Mouse (Mus musculus) embryonic fibroblast, embryonic 13.5 days (primary cell): ENCODE measurements around the gene Tsr2. TPM values are rescaled to one million over a fixed set of nuclear protein-coding genes. Genes with fewer than 3 reads are reported as not detected.

Source experiments
- H3K27ac ChIP-seq: 2 replicates; pipeline ENCODE4 v1.5.1; 2012; ENCODE audit warnings: low read length, control low read depth, inconsistent platforms; ENCODE audit not compliant: insufficient read depth
- H3K4me1 ChIP-seq: 2 replicates; pipeline ENCODE4 v1.6.1; 2011; ENCODE audit warnings: low read length; ENCODE audit not compliant: control insufficient read depth, insufficient read depth
- H3K4me3 ChIP-seq: 2 replicates; pipeline ENCODE4 v1.5.1; 2011; ENCODE audit warnings: mild to moderate bottlenecking, control low read depth, low read length; ENCODE audit not compliant: insufficient read depth
- CTCF ChIP-seq: IDR thresholded peaks from 2 replicates; pipeline ENCODE4 v1.5.1; 2011; ENCODE audit warnings: mild to moderate bottlenecking, control low read depth, low read length, moderate library complexity, borderline replicate concordance; ENCODE audit not compliant: insufficient read depth
- POLR2A ChIP-seq: IDR thresholded peaks from 2 replicates; pipeline ENCODE4 v1.6.1; 2011; ENCODE audit warnings: low read depth, mild to moderate bottlenecking, control low read depth, low read length, moderate library complexity
- polyA plus RNA-seq: library from polyadenylated mRNA; stranded (reverse); fragments of >200 nt; gene quantifications from 2 replicates; pipeline ENCODE4 v1.2.4, GENCODE M21; 2011; ENCODE audit warnings: low read depth; ENCODE audit not compliant: missing spikeins, insufficient read length

Gene Tsr2
- polyA plus RNA-seq, 1 experiment, result 29.9 TPM

GRCm38 (mm10) chrX:151049661-151050215 is 46.6 kb downstream of the Tsr2 start:
- TF ChIP-seq CTCF, result no peak
- TF ChIP-seq POLR2A, result no peak
- H3K4me3 ChIP-seq, result no peak overlapping the region
- H3K27ac ChIP-seq, result no peak overlapping the region

DNA sequence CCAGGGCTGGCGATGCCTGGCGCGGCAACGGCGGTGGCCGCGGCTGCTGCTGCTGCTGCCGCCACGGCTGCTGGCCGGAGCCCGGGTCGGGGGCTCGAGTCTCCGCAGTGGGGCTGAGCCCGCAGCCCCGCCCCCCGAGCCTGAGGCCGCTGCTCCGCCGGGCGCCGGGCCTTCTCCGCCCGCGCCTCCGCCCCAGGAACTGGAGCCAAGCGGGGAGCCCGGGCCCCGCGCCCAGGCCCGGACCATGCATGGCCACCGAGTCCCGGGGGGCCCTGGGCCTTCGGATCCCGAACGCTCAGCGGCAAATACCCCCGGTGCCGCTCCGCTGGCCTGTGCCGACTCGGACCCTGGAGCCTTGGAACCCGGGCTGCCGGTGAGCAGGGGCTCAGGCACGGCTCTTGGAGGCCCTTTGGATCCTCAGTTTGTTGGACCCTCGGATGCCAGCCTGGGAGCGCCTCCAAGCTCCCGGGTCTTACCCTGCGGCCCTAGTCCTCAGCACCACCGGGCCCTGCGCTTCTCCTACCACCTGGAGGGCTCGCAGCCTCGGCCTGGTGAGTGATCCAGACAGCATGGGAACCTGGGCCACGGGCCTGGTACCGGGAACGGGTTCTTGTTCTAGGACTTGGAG is 48.8 kb downstream of the Tsr2 start:
- TF ChIP-seq POLR2A, result peak; percentile 5; the same call in 1 of the 2 replicates
- no peak for TF ChIP-seq CTCF
- H3K4me1 ChIP-seq, result no peaks in the 10 kb centered on the region
- peak overlapping the region; percentile 61 for H3K27ac ChIP-seq
- H3K4me3 ChIP-seq, result peak overlapping the region; percentile 84

More at GRCm38 (mm10) chrX:151049661-151050215, 46.6 kb downstream of the Tsr2 start:
- no peaks in the 10 kb centered on the region; the same call in none of the 2 replicates for H3K4me1 ChIP-seq

DNA sequence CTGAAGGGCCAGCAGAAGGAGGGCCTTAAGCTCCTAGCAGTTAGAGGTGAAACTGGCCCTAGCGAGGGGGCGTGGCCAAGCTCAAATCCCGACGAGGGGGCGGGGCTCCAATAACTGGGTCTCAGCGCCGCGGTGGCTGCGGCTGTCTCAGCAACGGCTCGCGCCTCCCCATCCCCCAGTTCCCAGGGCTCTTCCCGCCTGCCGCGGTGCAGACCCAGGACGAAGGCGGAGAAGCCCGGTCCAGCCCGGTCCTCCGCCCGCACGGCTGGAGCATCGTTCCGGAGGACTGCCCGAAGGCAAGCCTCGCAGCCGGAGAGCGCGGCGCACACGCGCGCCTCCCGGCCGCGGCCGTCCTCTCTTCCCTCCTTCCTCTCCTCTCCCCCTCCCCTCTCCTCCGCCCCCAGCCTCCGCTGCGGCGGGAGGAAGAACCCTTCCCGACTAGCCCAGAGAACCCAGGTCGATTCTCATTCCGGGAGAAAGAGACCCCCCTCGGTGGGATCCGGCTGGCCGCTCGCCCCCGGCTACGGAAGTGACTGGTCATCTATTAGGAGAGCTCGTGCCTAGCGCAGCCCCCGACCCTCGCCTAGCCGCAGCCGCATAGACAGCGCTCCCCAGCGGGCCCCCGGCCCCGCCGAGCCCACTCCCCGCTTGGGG is 49.4 kb downstream of the Tsr2 start:
- H3K4me1 ChIP-seq, result no peaks in the 10 kb centered on the region
- H3K4me3 ChIP-seq, result peak overlapping the region; percentile 84
- H3K27ac ChIP-seq, result peak overlapping the region; percentile 64
- TF ChIP-seq POLR2A (peak; percentile 59; the same call in 1 of the 2 replicates), CTCF (no peak)

DNA sequence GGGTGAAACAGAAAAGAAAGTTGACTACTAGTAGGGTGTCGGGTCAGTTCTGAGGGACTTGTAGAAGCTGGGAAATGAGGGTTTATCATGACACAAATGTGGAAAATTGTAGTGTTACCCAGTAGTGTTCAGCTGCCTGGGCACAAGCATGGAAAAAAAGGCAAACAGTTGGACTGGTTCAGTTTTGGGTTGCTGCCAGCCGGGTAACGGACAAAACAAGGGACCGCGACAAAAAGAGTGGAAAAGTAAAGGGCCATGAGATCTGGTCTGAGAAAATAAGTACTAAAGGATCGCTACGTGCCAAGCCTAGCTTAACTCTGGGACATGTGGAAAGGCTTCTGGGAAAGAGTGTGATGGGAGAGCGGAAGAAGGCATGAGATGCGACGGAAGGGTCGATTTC is 50.0 kb downstream of the Tsr2 start:
- H3K27ac ChIP-seq, result peak overlapping the region; percentile 64
- H3K4me3 ChIP-seq, result peak overlapping the region; percentile 20; the same call in 1 of the 2 replicates

GRCm38 (mm10) chrX:151045850-151046249 is 50.5 kb downstream of the Tsr2 start, which contains the start of gene Fgd1:
Gene Fgd1, plus strand, starts transcription at chrX:151046150.
- Histone ChIP-seq H3K4me3 (peak within 1 kb of the TSS; percentile 84), H3K27ac (peak within 1 kb of the TSS; percentile 64), H3K4me1 (no peaks in the 10 kb centered on the region)
- TF ChIP-seq CTCF, result no peak
- TF ChIP-seq POLR2A, result no peak

More for the DNA sequence above, 50.0 kb downstream of the Tsr2 start:
- H3K4me1 ChIP-seq, result no peaks in the 10 kb centered on the region
- TF ChIP-seq CTCF (no peak), POLR2A (no peak)

DNA sequence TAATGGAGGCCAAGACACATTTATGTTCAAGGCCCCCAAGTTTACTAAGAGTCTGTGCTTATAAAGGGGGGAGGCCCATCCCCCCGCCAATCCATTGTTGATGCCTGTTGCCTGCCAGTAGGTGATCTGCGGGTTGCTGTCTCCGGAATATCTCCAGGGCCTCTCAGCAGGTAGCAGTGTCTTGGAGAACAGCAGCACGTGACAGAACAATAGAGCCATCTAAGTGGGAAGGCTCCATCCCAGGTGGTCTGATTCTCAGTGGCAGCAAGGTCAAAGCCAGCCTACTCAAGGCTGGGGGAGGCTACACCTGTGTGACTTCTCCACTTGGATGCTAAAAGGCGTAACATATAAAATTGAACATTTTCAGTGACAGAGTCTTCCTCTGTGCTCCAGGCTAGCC is 55.1 kb downstream of the Tsr2 start:
- TF ChIP-seq POLR2A (no peak), CTCF (no peak)
- H3K4me3 ChIP-seq, result no peak overlapping the region
- no peaks in the 10 kb centered on the region for H3K4me1 ChIP-seq
- no peak overlapping the region for H3K27ac ChIP-seq

Other genes starting within 250 kb of the Tsr2 start
- 55.1 and 58.2 TPM in 2 replicates for gene Gnl3l, start 79.2 kb downstream of the Tsr2 start, polyA plus RNA-seq
- 20.1 and 25.0 TPM in 2 replicates for gene Fgd1, start 50.4 kb downstream of the Tsr2 start, polyA plus RNA-seq
- 4.0 and 5.2 TPM in 2 replicates for gene Wnk3, start 101.5 kb upstream of the Tsr2 start, polyA plus RNA-seq
- 7.9 and 10.4 TPM in 2 replicates for gene Fam120c, start 247.6 kb upstream of the Tsr2 start, polyA plus RNA-seq